Mouse (Mus musculus) cerebellum, adult 2 months (tissue): Measurements from ENCODE around the gene Actr2.

Experiments
- CTCF ChIP-seq: fragments of 200-500 bp; IDR thresholded peaks from 2 replicates; pipeline ENCODE4 v1.5.1; 2011; ENCODE audit warnings: low read depth, mild to moderate bottlenecking, control low read depth, low read length, moderate library complexity, borderline replicate concordance; ENCODE audit not compliant: insufficient read depth
- POLR2A ChIP-seq: fragments of 200-500 bp; IDR thresholded peaks from 2 replicates; pipeline ENCODE4 v1.6.1; 2011; ENCODE audit warnings: low read length, control low read depth, borderline replicate concordance; ENCODE audit not compliant: insufficient read depth

DNA sequence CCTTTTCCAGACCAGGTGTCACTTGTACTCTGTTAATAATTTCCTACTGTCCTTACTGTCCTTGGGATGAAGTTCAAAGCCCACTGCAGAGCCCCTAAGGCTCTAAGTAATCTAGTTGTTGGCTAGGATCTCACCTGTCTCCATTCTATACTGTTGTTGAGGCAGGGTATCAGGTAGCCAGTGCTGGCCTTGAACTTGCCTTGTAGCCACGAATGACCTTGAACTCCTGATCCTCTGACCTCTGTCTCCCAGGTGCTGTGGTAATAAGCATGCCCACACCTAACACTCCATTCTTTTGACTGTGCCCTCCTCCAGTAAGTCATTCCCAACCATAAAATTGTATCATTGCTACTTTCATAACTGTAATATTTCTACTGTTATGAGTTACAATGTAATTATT is 21.0 kb upstream of the Actr2 start:
- no peak for TF ChIP-seq CTCF
- TF ChIP-seq POLR2A, result no peak
